Mouse (Mus musculus): ENCODE measurements at regions not wholly inside any gene's neighbourhood (a gene's known extent, or its start where the extent isn't known, plus 50 kb on each side); places are given as distances from the start of the nearest gene placed in this dataset.

DNA sequence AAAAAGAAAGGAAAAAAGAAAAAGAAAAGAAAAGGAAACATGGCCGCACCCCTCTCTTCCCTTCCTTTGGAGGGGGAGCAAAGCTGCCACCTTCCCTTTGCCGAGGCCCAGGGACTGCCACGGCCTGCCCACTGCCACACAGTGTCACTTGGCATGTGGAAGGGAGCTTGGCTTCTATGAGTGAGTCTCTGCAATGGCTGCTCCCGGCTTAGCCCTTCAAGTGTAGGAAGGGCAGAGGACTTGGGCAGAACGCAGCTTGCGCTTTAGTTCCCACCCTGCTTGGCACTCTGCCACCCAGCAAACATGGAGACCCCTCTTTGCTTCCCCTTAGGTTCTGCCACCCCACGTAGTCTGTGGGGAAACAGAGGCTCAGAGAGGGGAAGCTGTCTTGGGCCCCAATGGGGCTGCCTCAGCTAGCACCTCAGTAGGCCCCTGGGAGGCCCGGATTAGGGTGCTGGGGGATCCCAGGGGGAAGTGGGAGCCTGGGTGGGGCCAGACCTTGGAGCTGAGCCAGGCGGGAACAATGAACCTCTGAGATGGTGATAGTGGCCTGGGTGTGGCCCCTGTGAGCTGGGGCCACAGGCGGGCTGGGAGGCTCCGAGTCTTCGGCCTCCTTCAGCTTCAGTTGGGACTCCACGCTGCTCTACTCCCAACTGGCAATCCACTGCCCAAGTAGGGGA lies 57.7 kb upstream of the Tmem189 start:
- no peak overlapping the region for H3K27ac ChIP-seq (ENCODE audit: insufficient read depth, low read length)

DNA sequence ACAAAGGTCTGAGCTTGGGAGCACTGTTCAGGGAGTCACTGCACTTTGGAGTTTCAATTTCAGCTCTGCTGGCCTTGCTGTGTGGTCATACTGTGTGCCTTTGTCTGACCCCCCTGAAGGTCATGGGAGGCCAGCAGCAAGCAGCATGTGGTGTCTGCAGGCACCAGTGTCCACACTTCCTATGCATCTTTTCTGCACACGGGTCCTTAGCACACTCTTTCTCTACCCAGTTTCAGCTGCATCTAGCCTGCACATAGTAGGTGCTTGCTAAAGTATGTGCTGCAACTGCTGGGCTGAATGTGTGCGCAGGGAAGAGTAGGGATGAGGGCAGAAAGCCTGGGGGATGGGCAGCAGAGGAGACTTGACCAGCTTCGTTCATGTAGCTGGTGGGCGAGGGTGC lies 56.7 kb upstream of the Tmem189 start:
- H3K9ac ChIP-seq (ENCODE audit: low read depth, poor library complexity, severe bottlenecking) = no peak overlapping the region
- no peaks in the 10 kb centered on the region for H3K4me1 ChIP-seq (ENCODE audit: control insufficient read depth, insufficient read depth, low read length)
- no peak overlapping the region for H3K4me3 ChIP-seq (ENCODE audit: low read depth, low read length)
- no peaks in the 10 kb centered on the region for H3K36me3 ChIP-seq (ENCODE audit: control insufficient read depth, insufficient read depth, low read length, poor library complexity, severe bottlenecking)
- H3K27ac ChIP-seq (ENCODE audit: insufficient read depth, low read length) = no peak overlapping the region
- H3K9me3 ChIP-seq (replicated peaks; ENCODE audit: control insufficient read depth, insufficient read depth, low read length, poor library complexity, severe bottlenecking) = no peaks in the 10 kb centered on the region
- H3K27me3 ChIP-seq (ENCODE audit: control insufficient read depth, insufficient read depth, low read length, poor library complexity, severe bottlenecking) = no peaks in the 10 kb centered on the region
- no peak for TF ChIP-seq CTCF (IDR thresholded peaks at IDR 0.05; ENCODE audit: low read depth, low read length)
- no peak for TF ChIP-seq EP300 (IDR thresholded peaks at IDR 0.05; ENCODE audit: insufficient read depth, low read depth, low read length)
- no peak for TF ChIP-seq POLR2A (IDR thresholded peaks at IDR 0.05; ENCODE audit: insufficient read depth, low read length)

More for the DNA sequence above, 57.7 kb upstream of the Tmem189 start:
- no peak overlapping the region for H3K9ac ChIP-seq (ENCODE audit: low read depth, poor library complexity, severe bottlenecking)
- no peaks in the 10 kb centered on the region for H3K9me3 ChIP-seq (replicated peaks; ENCODE audit: control insufficient read depth, insufficient read depth, low read length, poor library complexity, severe bottlenecking)
- H3K4me3 ChIP-seq (ENCODE audit: low read depth, low read length) = no peak overlapping the region
- H3K36me3 ChIP-seq (ENCODE audit: control insufficient read depth, insufficient read depth, low read length, poor library complexity, severe bottlenecking) = no peaks in the 10 kb centered on the region
- no peak for TF ChIP-seq EP300 (IDR thresholded peaks at IDR 0.05; ENCODE audit: insufficient read depth, low read depth, low read length)
- TF ChIP-seq CTCF (IDR thresholded peaks at IDR 0.05; ENCODE audit: low read depth, low read length) = no peak
- TF ChIP-seq POLR2A (IDR thresholded peaks at IDR 0.05; ENCODE audit: insufficient read depth, low read length) = no peak
- H3K27me3 ChIP-seq (ENCODE audit: control insufficient read depth, insufficient read depth, low read length, poor library complexity, severe bottlenecking) = no peaks in the 10 kb centered on the region
- H3K4me1 ChIP-seq (ENCODE audit: control insufficient read depth, insufficient read depth, low read length) = no peaks in the 10 kb centered on the region

DNA sequence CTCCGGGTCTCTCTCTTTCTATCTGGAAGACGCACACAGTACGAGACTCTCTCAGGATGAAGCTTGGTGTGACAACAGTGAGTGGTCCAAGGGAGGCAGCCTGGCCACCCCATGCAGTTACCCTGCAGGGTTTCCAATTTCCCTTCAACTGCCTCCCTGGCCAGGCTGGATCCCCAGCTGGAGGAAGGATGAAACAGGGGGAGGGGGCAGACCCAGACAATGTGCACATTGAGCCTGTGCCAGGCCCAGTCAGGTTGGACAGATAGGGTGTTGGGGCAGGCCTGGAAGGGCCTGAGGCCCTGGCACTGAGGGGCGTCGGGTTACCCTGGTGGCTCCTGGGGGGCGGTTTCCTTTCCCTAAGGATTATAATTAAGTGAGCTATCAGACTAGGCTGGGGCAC lies 55.8 kb upstream of the Tmem189 start:
- Histone ChIP-seq H3K9me3 (replicated peaks; ENCODE audit: control insufficient read depth, insufficient read depth, low read length, poor library complexity, severe bottlenecking) (no peaks in the 10 kb centered on the region), H3K27ac (ENCODE audit: insufficient read depth, low read length) (no peak overlapping the region), H3K4me1 (ENCODE audit: control insufficient read depth, insufficient read depth, low read length) (peaks cover 2% of the 10 kb centered on the region), H3K4me3 (ENCODE audit: low read depth, low read length) (no peak overlapping the region), H3K36me3 (ENCODE audit: control insufficient read depth, insufficient read depth, low read length, poor library complexity, severe bottlenecking) (no peaks in the 10 kb centered on the region), H3K9ac (ENCODE audit: low read depth, poor library complexity, severe bottlenecking) (no peak overlapping the region), H3K27me3 (ENCODE audit: control insufficient read depth, insufficient read depth, low read length, poor library complexity, severe bottlenecking) (no peaks in the 10 kb centered on the region)
- TF ChIP-seq EP300 (IDR thresholded peaks at IDR 0.05; ENCODE audit: insufficient read depth, low read depth, low read length) (no peak), CTCF (IDR thresholded peaks at IDR 0.05; ENCODE audit: low read depth, low read length) (no peak), POLR2A (IDR thresholded peaks at IDR 0.05; ENCODE audit: insufficient read depth, low read length) (no peak)

DNA sequence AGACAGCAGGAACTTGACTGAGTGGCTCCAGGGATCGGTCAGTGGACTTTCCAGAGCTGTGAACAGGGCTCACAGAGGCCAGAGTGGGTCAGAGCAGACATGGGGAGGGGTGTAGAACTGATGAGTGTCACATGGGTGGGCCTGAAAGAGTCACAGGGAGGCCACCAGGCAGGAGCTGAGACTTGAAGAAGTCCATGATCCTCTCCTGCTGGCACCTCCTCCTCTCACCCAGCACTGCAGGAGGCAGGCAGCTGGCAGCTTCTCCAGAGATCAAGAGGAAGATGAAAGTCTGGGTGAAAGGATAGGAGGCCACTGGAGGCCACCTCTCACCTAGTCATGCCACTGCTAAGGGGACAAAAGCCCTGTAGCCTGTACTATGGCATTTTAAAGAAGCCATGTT lies 54.5 kb upstream of the Tmem189 start:
- Histone ChIP-seq H3K9me3 (replicated peaks; ENCODE audit: control insufficient read depth, insufficient read depth, low read length, poor library complexity, severe bottlenecking) (no peaks in the 10 kb centered on the region), H3K36me3 (ENCODE audit: control insufficient read depth, insufficient read depth, low read length, poor library complexity, severe bottlenecking) (no peaks in the 10 kb centered on the region), H3K9ac (ENCODE audit: low read depth, poor library complexity, severe bottlenecking) (no peak overlapping the region), H3K4me3 (ENCODE audit: low read depth, low read length) (no peak overlapping the region), H3K27me3 (ENCODE audit: control insufficient read depth, insufficient read depth, low read length, poor library complexity, severe bottlenecking) (no peaks in the 10 kb centered on the region), H3K27ac (ENCODE audit: insufficient read depth, low read length) (no peak overlapping the region), H3K4me1 (ENCODE audit: control insufficient read depth, insufficient read depth, low read length) (peaks cover 3% of the 10 kb centered on the region)
- TF ChIP-seq CTCF (IDR thresholded peaks at IDR 0.05; ENCODE audit: low read depth, low read length) (no peak), POLR2A (IDR thresholded peaks at IDR 0.05; ENCODE audit: insufficient read depth, low read length) (no peak), EP300 (IDR thresholded peaks at IDR 0.05; ENCODE audit: insufficient read depth, low read depth, low read length) (no peak)

DNA sequence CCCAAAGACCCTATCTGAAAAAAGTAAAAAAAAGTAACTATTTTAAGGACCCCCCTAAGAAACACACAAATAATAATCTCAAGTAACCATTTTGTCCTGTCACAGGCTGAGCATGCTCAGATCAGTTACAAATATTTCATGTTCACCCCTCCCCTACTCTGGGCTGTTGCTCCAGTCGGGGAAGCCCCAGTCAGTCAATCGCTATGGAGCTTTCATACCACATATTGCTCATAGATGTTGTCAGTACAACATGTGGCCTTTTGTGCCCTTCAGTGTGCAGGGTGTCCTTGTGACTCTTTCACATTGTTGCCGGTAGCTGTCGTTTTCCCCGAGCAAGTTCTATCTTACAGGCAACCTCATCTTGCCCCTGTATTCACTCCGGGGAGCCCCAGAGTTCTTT lies 52.9 kb upstream of the Tmem189 start:
- Histone ChIP-seq H3K9ac (ENCODE audit: low read depth, poor library complexity, severe bottlenecking) (no peak overlapping the region), H3K4me1 (ENCODE audit: control insufficient read depth, insufficient read depth, low read length) (peaks cover 10% of the 10 kb centered on the region), H3K27ac (ENCODE audit: insufficient read depth, low read length) (no peak overlapping the region), H3K36me3 (ENCODE audit: control insufficient read depth, insufficient read depth, low read length, poor library complexity, severe bottlenecking) (no peaks in the 10 kb centered on the region), H3K27me3 (ENCODE audit: control insufficient read depth, insufficient read depth, low read length, poor library complexity, severe bottlenecking) (no peaks in the 10 kb centered on the region), H3K4me3 (ENCODE audit: low read depth, low read length) (no peak overlapping the region), H3K9me3 (replicated peaks; ENCODE audit: control insufficient read depth, insufficient read depth, low read length, poor library complexity, severe bottlenecking) (no peaks in the 10 kb centered on the region)
- no peak for TF ChIP-seq POLR2A (IDR thresholded peaks at IDR 0.05; ENCODE audit: insufficient read depth, low read length)
- TF ChIP-seq EP300 (IDR thresholded peaks at IDR 0.05; ENCODE audit: insufficient read depth, low read depth, low read length) = no peak
- no peak for TF ChIP-seq CTCF (IDR thresholded peaks at IDR 0.05; ENCODE audit: low read depth, low read length)

DNA sequence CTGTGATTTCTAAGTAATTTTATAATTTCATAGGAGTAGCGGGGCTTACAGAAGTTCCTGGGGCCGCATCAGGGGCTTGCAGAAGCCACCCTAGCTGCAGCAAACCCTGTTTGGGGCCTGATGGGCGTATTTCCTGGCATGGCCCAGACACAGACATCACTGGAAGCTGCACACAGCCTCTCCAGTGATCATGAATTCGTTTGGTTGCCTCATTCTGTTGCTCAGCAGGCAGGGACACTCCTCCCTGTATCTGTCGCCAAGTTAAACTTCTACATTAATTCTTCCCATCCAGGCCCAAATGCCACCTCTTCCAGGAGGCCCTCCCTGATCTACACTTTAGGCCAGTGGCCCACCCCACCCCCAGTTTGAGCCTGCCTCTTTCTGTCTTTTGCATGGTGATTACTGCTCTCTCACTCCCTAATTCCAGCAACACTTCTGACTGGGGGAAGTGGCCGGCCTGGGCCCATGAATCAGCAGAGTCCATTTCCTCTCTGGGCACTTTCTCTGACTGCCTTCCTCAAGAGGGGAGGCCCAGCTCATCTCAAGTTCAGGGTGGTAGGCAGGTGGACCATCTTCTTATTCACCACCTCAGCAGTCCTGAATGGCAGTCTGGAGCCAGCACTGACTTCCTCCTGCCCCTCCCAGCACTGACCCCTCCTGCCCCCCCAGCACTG lies 51.0 kb upstream of the Tmem189 start:
- H3K27me3 ChIP-seq (ENCODE audit: control insufficient read depth, insufficient read depth, low read length, poor library complexity, severe bottlenecking) = no peaks in the 10 kb centered on the region
- H3K4me3 ChIP-seq (ENCODE audit: low read depth, low read length) = no peak overlapping the region
- no peak overlapping the region for H3K27ac ChIP-seq (ENCODE audit: insufficient read depth, low read length)
- no peak for TF ChIP-seq EP300 (IDR thresholded peaks at IDR 0.05; ENCODE audit: insufficient read depth, low read depth, low read length)
- TF ChIP-seq CTCF (IDR thresholded peaks at IDR 0.05; ENCODE audit: low read depth, low read length) = no peak
- no peak for TF ChIP-seq POLR2A (IDR thresholded peaks at IDR 0.05; ENCODE audit: insufficient read depth, low read length)
- peaks cover 10% of the 10 kb centered on the region for H3K4me1 ChIP-seq (ENCODE audit: control insufficient read depth, insufficient read depth, low read length)
- no peaks in the 10 kb centered on the region for H3K36me3 ChIP-seq (ENCODE audit: control insufficient read depth, insufficient read depth, low read length, poor library complexity, severe bottlenecking)
- H3K9me3 ChIP-seq (replicated peaks; ENCODE audit: control insufficient read depth, insufficient read depth, low read length, poor library complexity, severe bottlenecking) = no peaks in the 10 kb centered on the region
- no peak overlapping the region for H3K9ac ChIP-seq (ENCODE audit: low read depth, poor library complexity, severe bottlenecking)
